7 mouse cellular contexts compared by ENCODE assay signal in the genomic region with DNA sequence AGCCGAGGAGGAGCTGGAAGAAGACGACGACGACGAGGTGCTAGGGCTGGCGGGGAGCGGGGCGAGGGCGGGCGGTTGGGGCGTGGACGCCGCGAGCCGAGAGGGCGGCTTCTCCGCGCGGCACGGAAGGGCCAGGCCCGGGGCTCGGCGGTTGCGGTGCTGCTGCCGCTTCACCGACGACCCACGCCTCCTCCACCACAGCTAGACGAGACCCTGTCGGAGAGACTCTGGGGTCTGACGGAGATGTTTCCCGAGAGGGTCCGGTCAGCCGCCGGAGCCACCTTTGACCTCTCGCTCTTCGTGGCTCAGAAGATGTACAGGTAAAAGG. TPM values are rescaled to one million over a fixed set of nuclear protein-coding genes. Genes with fewer than 3 reads are reported as not detected.
DNase-seq lines count a peak whose midpoint lies in the region; ATAC-seq and TF ChIP-seq lines count a peak whose summit lies in the region.

No protein-coding gene starts in this region.

- H3K9me3 ChIP-seq in megakaryocyte, embryonic 14.5 days = no peaks in the 10 kb centered on the region
- H3K9me3 ChIP-seq in forebrain, embryonic 10.5 days = no peaks in the 10 kb centered on the region
- no peaks in the 10 kb centered on the region for H3K9me3 ChIP-seq in limb, embryonic 14.5 days (ENCODE audit: control insufficient read depth, low read length)
- no peaks in the 10 kb centered on the region for H3K9me3 ChIP-seq in stomach, postnatal 0 days (ENCODE audit: control insufficient read depth, low read length)

- H3K4me2 ChIP-seq in limb, embryonic 14.5 days (replicated peaks; ENCODE audit: low read depth, low read length, severe bottlenecking) = peak overlapping the region; percentile 57
- H3K4me2 ChIP-seq in stomach, postnatal 0 days (replicated peaks; ENCODE audit: low read depth) = peak overlapping the region; percentile 88

- peak overlapping the region; percentile 94 for H3K4me3 ChIP-seq in megakaryocyte, embryonic 14.5 days (replicated peaks)
- peak overlapping the region; percentile 94 for H3K4me3 ChIP-seq in forebrain, embryonic 10.5 days
- H3K4me3 ChIP-seq in limb, embryonic 14.5 days (replicated peaks; ENCODE audit: low read length) = peak overlapping the region; percentile 85
- peak overlapping the region; percentile 81 for H3K4me3 ChIP-seq in stomach, postnatal 0 days (ENCODE audit: low read depth, low read length)

- H3K36me3 ChIP-seq in megakaryocyte, embryonic 14.5 days (replicated peaks; ENCODE audit: low read length) = peaks cover 61% of the 10 kb centered on the region
- H3K36me3 ChIP-seq in forebrain, embryonic 10.5 days (replicated peaks) = peaks cover 64% of the 10 kb centered on the region
- peaks cover 52% of the 10 kb centered on the region for H3K36me3 ChIP-seq in limb, embryonic 14.5 days (ENCODE audit: control insufficient read depth, insufficient read depth, low read length)
- H3K36me3 ChIP-seq in stomach, postnatal 0 days (ENCODE audit: control insufficient read depth, insufficient read depth, low read length) = peaks cover 26% of the 10 kb centered on the region

- H3K4me1 ChIP-seq in megakaryocyte, embryonic 14.5 days = peaks cover 37% of the 10 kb centered on the region
- H3K4me1 ChIP-seq in forebrain, embryonic 10.5 days = peaks cover 7% of the 10 kb centered on the region
- H3K4me1 ChIP-seq in limb, embryonic 14.5 days (ENCODE audit: control insufficient read depth, insufficient read depth, low read length) = no peaks in the 10 kb centered on the region
- H3K4me1 ChIP-seq in stomach, postnatal 0 days (replicated peaks; ENCODE audit: control insufficient read depth, insufficient read depth) = no peaks in the 10 kb centered on the region

- H3K9ac ChIP-seq in limb, embryonic 14.5 days (ENCODE audit: low read depth, low read length, severe bottlenecking) = peak overlapping the region; percentile 80
- peak overlapping the region; percentile 88 for H3K9ac ChIP-seq in stomach, postnatal 0 days (ENCODE audit: low read length)

- H3K27ac ChIP-seq in forebrain, embryonic 10.5 days = peak overlapping the region; percentile 92
- H3K27ac ChIP-seq in limb, embryonic 14.5 days (replicated peaks; ENCODE audit: low read depth, low read length) = 0 out of 2 replicates have a peak overlapping the region, but pooled peaks have one; percentile 13
- H3K27ac ChIP-seq in stomach, postnatal 0 days (replicated peaks) = 0 out of 2 replicates have a peak overlapping the region, but pooled peaks have one; percentile 53

- whole genome bisulfite sequencing in forebrain, embryonic 10.5 days = under 1% methylated on average over 37 of the region's 37 CpGs
- under 1% methylated on average over 21 of the region's 37 CpGs for WGBS in limb, embryonic 14.5 days
- WGBS in stomach, postnatal 0 days = 0% methylated on average over 36 of the region's 37 CpGs

- TF ChIP-seq EP300 in stomach, postnatal 0 days (optimal IDR thresholded peaks at IDR 0.05) = no peak

- no peak for TF ChIP-seq POLR2A in limb, embryonic 14.5 days (IDR thresholded peaks at IDR 0.05; ENCODE audit: borderline replicate concordance, extremely low read depth, insufficient read depth, insufficient read length)

- no peaks in the 10 kb centered on the region for H3K27me3 ChIP-seq in megakaryocyte, embryonic 14.5 days (replicated peaks)
- no peaks in the 10 kb centered on the region for H3K27me3 ChIP-seq in forebrain, embryonic 10.5 days (ENCODE audit: poor library complexity, severe bottlenecking)
- no peaks in the 10 kb centered on the region for H3K27me3 ChIP-seq in limb, embryonic 14.5 days (ENCODE audit: control insufficient read depth, insufficient read depth, low read length)
- no peaks in the 10 kb centered on the region for H3K27me3 ChIP-seq in stomach, postnatal 0 days (ENCODE audit: control insufficient read depth, insufficient read depth, low read length)

- no peak for TF ChIP-seq CTCF in stomach, postnatal 0 days (IDR thresholded peaks at IDR 0.05; ENCODE audit: low read depth)

- no peak for DNase-seq in forebrain, embryonic 10.5 days (ENCODE audit: extremely low spot score, low spot score)
- DNase-seq in limb, embryonic 14.5 days (ENCODE audit: low spot score) = no peak
- DNase-seq in stomach, postnatal 0 days (ENCODE audit: low spot score) = no peak
- DNase-seq in ovary, postnatal 36 days (ENCODE audit: low spot score) = no peak
- no peak for DNase-seq in MN1 (ENCODE audit: low spot score)

- no peak; the same call in 1 of the 2 replicates for ATAC-seq in megakaryocyte, adult 5-6 weeks (ENCODE audit: poor library complexity, severe bottlenecking)
- peak; percentile 59 for ATAC-seq in limb, embryonic 14.5 days (ENCODE audit: low FRiP score, low read depth)
- ATAC-seq in stomach, postnatal 0 days (ENCODE audit: low FRiP score, low TSS enrichment) = peak; percentile 43

RNA-seq across cellular contexts. Expression of a gene that starts 0.3 kb away (rescaled TPM):
- 60.9 and 120 TPM in 2 replicates for polyA plus RNA-seq in megakaryocyte, embryonic 14.5 days (2012; ENCODE audit: insufficient read depth, low replicate concordance)
- 161 and 184 TPM in 2 replicates for total RNA-seq in megakaryocyte, adult 5-6 weeks (2015)
- 81.2 and 82.1 TPM in 2 replicates for total RNA-seq in megakaryocyte, adult 5-6 weeks (2017)
- polyA plus RNA-seq in forebrain, embryonic 10.5 days (2016; fragmentation: Nextera tagmentation; extraction: Ambion mirVana) = 268 and 286 TPM in 2 replicates
- 112 and 117 TPM in 2 replicates for polyA plus RNA-seq in limb, embryonic 14.5 days (2012; rRNA removed)
- polyA plus RNA-seq in limb, embryonic 14.5 days (2014; fragmentation: Nextera tagmentation; extraction: Ambion mirVana) = 207 and 217 TPM in 2 replicates
- 186 and 196 TPM in 2 replicates for polyA plus RNA-seq in stomach, postnatal 0 days (2015; fragmentation: Nextera tagmentation; extraction: Ambion mirVana)

RNA-seq across cellular contexts. Expression of a gene that starts 11.9 kb away (rescaled TPM):
- polyA plus RNA-seq in megakaryocyte, embryonic 14.5 days (2012; ENCODE audit: insufficient read depth, low replicate concordance) = 122 and 127 TPM in 2 replicates
- total RNA-seq in megakaryocyte, adult 5-6 weeks (2015) = 9.9 and 12.9 TPM in 2 replicates
- 45.0 and 52.0 TPM in 2 replicates for total RNA-seq in megakaryocyte, adult 5-6 weeks (2017)
- 79.1 and 80.3 TPM in 2 replicates for polyA plus RNA-seq in forebrain, embryonic 10.5 days (2016; fragmentation: Nextera tagmentation; extraction: Ambion mirVana)
- 17.9 and 21.6 TPM in 2 replicates for polyA plus RNA-seq in limb, embryonic 14.5 days (2012; rRNA removed)
- polyA plus RNA-seq in limb, embryonic 14.5 days (2014; fragmentation: Nextera tagmentation; extraction: Ambion mirVana) = 44.9 and 49.6 TPM in 2 replicates
- polyA plus RNA-seq in stomach, postnatal 0 days (2015; fragmentation: Nextera tagmentation; extraction: Ambion mirVana) = 30.2 and 31.2 TPM in 2 replicates

RNA-seq across cellular contexts. Expression of a gene that starts 12.2 kb away (rescaled TPM):
- polyA plus RNA-seq in megakaryocyte, embryonic 14.5 days (2012; ENCODE audit: insufficient read depth, low replicate concordance) = 0.38 and 2.9 TPM in 2 replicates
- total RNA-seq in megakaryocyte, adult 5-6 weeks (2015) = 0.20 and 0.87 TPM in 2 replicates
- total RNA-seq in megakaryocyte, adult 5-6 weeks (2017) = 0.12 and 1.2 TPM in 2 replicates
- 1.8 and 2.5 TPM in 2 replicates for polyA plus RNA-seq in forebrain, embryonic 10.5 days (2016; fragmentation: Nextera tagmentation; extraction: Ambion mirVana)
- 7.5 and 7.9 TPM in 2 replicates for polyA plus RNA-seq in limb, embryonic 14.5 days (2012; rRNA removed)
- polyA plus RNA-seq in limb, embryonic 14.5 days (2014; fragmentation: Nextera tagmentation; extraction: Ambion mirVana) = 1.3 and 2.0 TPM in 2 replicates
- 0.29 and 0.41 TPM in 2 replicates for polyA plus RNA-seq in stomach, postnatal 0 days (2015; fragmentation: Nextera tagmentation; extraction: Ambion mirVana)

RNA-seq across cellular contexts. Expression of a gene that starts 16.8 kb away (rescaled TPM):
- 5.4 and 16.7 TPM in 2 replicates for polyA plus RNA-seq in megakaryocyte, embryonic 14.5 days (2012; ENCODE audit: insufficient read depth, low replicate concordance)
- 6.7 and 8.0 TPM in 2 replicates for total RNA-seq in megakaryocyte, adult 5-6 weeks (2015)
- 10.7 and 13.0 TPM in 2 replicates for total RNA-seq in megakaryocyte, adult 5-6 weeks (2017)
- polyA plus RNA-seq in forebrain, embryonic 10.5 days (2016; fragmentation: Nextera tagmentation; extraction: Ambion mirVana) = 16.6 and 18.6 TPM in 2 replicates
- polyA plus RNA-seq in limb, embryonic 14.5 days (2012; rRNA removed) = 38.7 and 44.6 TPM in 2 replicates
- polyA plus RNA-seq in limb, embryonic 14.5 days (2014; fragmentation: Nextera tagmentation; extraction: Ambion mirVana) = 21.1 and 23.3 TPM in 2 replicates
- 11.7 and 13.4 TPM in 2 replicates for polyA plus RNA-seq in stomach, postnatal 0 days (2015; fragmentation: Nextera tagmentation; extraction: Ambion mirVana)

RNA-seq across cellular contexts. Expression of a gene that starts 19.7 kb away (rescaled TPM):
- polyA plus RNA-seq in megakaryocyte, embryonic 14.5 days (2012; ENCODE audit: insufficient read depth, low replicate concordance) = 42.4 and 70.4 TPM in 2 replicates
- total RNA-seq in megakaryocyte, adult 5-6 weeks (2015) = 31.2 and 31.9 TPM in 2 replicates
- total RNA-seq in megakaryocyte, adult 5-6 weeks (2017) = 36.8 and 56.8 TPM in 2 replicates
- 48.3 and 52.5 TPM in 2 replicates for polyA plus RNA-seq in forebrain, embryonic 10.5 days (2016; fragmentation: Nextera tagmentation; extraction: Ambion mirVana)
- 39.6 and 43.9 TPM in 2 replicates for polyA plus RNA-seq in limb, embryonic 14.5 days (2012; rRNA removed)
- polyA plus RNA-seq in limb, embryonic 14.5 days (2014; fragmentation: Nextera tagmentation; extraction: Ambion mirVana) = 32.6 and 36.8 TPM in 2 replicates
- polyA plus RNA-seq in stomach, postnatal 0 days (2015; fragmentation: Nextera tagmentation; extraction: Ambion mirVana) = 13.3 and 17.1 TPM in 2 replicates

Comparison
In these comparisons a context has a peak if more than half of its experiments do, and no peak if none do; other contexts are left out.
1. H3K27ac ChIP-seq: peak in every context shown above with its lines; median percentile 92 in forebrain, embryonic 10.5 days; 53 in stomach, postnatal 0 days; 13 in limb, embryonic 14.5 days.